Mouse (Mus musculus) monocyte, adult 5-6 weeks (primary cell): ENCODE results near the gene Klf6. TPM values are rescaled to one million over a fixed set of nuclear protein-coding genes. Genes with fewer than 3 reads are reported as not detected.

ENCODE experiments used
- ATAC-seq: fragments of 153-309, 156-312 bp; replicated peaks from 2 replicates; pipeline ENCODE4 v1.8.0; 2017; ENCODE audit warnings: mild to moderate bottlenecking; ENCODE audit not compliant: low TSS enrichment, insufficient number of reproducible peaks, severe bottlenecking, poor library complexity, low FRiP score
- total RNA-seq: library from RNA; stranded (forward); fragments of 200-1000, 200-491, 200-594 nt; gene quantifications from 3 replicates; pipeline ENCODE4 v1.2.3, GENCODE M21; 2017

Klf6 gene
- 457 to 663 TPM (median 525 TPM) in 3 replicates for total RNA-seq

DNA sequence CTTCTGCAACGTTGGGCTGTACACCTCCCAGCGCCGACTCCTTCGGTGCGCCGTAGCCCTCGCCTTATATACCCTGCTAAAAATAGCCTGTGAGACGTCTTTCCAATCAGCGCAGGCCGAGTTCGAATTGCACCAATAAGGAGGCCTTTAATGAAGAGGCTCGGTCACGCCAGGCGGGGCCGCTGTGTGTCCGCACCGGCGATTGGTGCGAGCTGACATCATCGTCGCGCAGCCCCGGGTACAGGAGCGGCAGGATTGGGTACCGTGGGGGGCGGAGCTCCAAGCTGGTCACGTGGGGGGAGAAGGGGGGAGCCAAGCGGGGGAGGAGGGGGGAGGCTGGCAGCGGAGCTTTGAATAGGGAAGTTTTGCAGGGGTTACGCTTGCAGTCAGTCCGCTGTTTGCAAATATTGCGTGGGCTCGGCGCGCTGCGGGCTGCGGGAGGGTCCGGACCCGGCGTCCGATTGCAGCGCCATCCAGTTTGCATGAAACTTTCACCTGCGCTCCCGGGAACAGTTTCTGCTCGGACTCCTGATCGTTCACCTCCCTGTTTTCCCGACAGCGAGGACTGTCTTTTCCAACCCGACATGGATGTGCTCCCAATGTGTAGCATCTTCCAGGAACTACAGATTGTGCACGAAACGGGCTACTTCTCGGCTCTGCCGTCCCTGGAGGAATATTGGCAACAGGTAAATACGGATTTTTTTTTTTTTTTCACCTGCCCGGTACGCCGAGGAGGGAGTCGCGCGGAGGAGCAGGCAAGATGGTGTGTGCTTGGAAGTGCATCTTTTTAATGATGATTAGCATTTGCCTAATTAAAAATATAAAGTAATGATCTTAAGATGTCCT lies at the start of gene Klf6:
Klf6 (plus strand) TSS at position 326 of the 846 bp plus-strand sequence.
- ATAC-seq, result peak; percentile 81

DNA sequence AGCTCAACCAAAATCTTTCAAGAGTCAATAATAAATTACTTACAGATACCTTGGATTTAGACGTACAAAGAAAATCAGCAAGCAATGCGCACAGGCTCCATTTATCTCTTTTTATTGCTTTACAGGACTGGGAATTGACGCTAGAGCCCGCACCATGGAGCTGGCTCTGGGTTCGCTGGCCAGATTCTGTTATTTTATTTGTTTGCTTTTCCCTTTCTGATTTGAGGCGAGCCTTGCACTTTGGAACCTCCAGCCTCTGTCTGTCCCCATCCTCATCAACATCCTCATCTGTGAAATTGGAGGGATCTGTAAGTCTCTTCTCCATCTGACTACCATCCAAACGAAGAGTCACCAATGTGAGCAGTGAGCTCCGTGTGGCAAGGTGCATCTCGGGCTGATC lies 47.8 kb upstream of the Klf6 start:
- ATAC-seq, result no peak

GRCm38 (mm10) chr13:5817250-5817649 lies 44.0 kb upstream of the Klf6 start:
- ATAC-seq, result no peak

GRCm38 (mm10) chr13:5819173-5819572 lies 42.1 kb upstream of the Klf6 start:
- no peak for ATAC-seq

DNA sequence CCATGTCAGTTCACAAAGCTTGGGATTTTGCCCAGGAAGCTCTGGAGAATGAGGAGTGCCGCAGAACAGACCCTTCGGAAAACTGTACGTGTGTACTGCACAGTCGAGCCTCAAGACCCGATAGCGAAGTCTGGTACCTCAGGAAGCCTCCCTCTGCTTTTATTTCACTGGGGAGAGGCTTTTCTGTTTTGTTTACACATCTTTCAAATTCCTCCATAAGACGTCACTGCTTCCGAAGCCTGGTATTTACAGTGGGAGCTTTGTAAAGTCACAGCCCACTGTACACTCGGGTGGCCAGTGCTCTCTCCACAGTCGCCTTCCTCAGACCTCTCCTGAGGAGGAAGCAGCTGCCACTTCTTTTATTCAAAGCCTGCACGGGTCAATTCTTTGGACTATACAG lies 38.7 kb upstream of the Klf6 start:
- ATAC-seq, result no peak

DNA sequence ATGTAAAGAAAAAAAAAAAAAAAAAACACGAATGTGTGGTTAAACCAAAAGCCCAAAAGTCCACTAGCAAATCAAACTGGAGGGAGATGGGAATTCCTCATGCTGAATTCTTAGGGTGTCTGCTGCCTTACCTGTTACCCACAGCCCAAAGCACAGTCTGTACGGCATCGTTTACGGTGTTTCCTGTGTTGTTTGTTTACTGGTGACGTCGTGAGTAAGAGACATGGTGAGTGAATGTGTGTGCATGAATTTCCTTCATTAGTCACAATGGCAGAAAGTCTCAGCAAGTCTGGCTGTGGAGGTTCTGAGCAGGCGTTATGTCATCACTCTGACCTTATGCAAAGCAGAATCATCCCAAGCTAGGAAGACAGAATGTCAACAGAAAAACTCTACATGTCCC lies 38.1 kb upstream of the Klf6 start:
- no peak for ATAC-seq

GRCm38 (mm10) chr13:5824189-5824815 lies 37.0 kb upstream of the Klf6 start:
- ATAC-seq, result no peak

- no peak for ATAC-seq
These were observed 35.0 kb upstream of the Klf6 start for GRCm38 (mm10) chr13:5826170-5826827.

GRCm38 (mm10) chr13:5831976-5832375 lies 29.3 kb upstream of the Klf6 start:
- ATAC-seq, result no peak

DNA sequence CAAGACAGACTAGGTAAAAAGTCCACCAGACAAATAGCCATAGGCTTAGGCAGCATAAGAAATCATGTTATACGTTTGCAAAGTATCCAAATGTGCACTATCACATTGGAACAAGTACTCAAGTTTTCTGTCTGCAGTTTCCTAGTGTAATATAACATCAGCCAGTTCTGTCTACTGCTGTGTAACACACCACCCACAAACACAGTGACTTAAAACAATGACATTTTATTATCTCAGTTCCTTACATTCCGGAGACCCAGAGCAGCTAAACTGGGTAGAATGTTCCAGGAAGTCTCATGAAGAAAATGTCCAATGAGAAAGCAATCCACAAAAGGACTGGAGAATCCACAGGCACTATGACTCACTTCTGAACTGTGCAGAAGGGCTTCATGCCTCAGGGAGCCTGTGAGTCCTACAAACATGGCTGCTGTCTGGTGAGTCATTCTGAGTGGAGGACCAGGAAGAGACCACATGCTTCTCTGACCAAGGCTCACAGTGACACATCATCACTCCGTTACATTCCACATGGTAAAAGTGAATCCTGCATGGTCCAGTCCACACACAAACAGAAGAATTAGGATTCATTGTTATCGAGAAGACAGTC lies 24.0 kb upstream of the Klf6 start:
- no peak for ATAC-seq

DNA sequence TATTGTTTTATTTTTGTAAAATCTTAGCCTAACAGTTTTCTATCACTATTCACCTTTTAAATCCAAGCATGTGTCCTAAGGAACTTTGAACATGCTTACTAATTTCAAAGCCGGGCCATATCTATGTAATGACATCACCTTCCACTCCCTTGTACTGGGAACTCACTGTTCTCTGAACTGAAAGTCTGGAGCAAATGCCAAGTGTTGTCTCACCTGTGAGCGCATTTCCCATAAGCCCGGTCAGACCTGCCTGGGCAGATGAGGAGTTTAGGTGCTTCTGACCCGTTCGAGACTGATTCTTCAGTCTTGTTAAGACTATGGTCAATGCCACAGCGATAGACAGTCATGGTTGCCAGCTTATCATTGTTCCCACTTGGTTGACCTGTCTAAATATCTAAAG lies 19.9 kb upstream of the Klf6 start:
- no peak for ATAC-seq

- ATAC-seq, result no peak
These were observed 18.4 kb upstream of the Klf6 start for GRCm38 (mm10) chr13:5842911-5843310.

GRCm38 (mm10) chr13:5843829-5844228 lies 17.5 kb upstream of the Klf6 start:
- no peak for ATAC-seq

DNA sequence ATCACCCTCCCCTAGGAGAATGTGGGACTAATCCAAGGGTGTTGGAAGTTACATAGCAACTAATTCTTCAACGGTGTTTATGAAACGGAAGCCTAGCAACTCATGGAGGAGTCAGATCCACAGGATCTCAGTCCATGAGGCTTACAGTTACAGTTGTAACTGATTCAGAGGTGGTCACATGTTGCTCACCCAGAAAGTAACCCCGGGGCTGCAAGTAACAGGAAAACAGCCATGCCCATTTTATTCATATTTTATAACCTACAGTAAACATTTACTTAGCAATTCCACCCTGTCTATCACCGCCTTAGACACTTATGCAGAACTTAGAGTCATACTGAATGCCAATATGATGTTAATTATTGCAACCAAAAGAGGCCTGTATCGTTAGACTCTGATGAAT lies 16.9 kb upstream of the Klf6 start:
- ATAC-seq, result no peak

- ATAC-seq, result peak; percentile 58
These were observed 16.1 kb upstream of the Klf6 start for GRCm38 (mm10) chr13:5845161-5845590.

- ATAC-seq, result peak; percentile 91
These were observed 15.7 kb upstream of the Klf6 start for GRCm38 (mm10) chr13:5845605-5846004.

DNA sequence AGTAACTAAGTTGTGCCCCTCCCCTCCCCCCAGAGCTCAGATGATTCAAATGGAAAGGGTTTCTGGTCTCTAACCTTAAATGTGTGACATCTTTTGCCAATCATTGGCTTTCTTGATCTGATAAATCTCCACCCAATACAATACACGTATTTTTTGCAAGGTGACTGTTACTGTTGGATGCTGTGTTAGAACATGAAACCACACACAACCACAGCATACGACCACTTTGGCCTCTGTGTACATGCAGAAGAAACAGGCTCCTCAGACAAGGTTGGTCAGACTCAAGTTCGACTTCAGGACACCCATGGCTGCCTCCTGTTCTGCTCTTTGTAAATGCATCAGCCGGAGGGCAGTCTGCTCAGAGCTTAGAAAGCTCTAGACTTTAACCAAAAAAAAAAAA lies 14.4 kb upstream of the Klf6 start:
- peak; percentile 25; the same call in 1 of the 2 replicates for ATAC-seq

DNA sequence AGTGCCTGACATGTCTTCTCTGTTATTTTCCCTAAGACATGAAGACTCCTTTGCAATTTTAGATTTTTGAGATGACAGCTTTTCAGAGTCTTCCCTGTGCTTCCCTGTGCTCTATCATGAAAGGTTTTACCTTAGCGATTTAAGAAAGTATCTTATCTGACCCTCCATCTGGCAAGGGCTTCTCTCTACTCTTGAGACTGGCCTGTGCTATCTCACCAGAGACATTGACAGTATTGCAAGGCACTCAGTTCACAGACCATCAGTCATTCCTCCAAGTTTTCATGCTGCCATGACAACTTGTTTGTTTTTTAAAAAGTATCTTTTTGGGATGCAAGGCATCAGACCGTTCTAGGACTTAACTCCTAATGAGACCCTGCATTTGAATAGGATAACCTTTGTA lies 13.5 kb upstream of the Klf6 start:
- no peak for ATAC-seq

- peak; percentile 15; the same call in 1 of the 2 replicates for ATAC-seq
These were observed 578 bp upstream of the Klf6 start for GRCm38 (mm10) chr13:5860651-5861156.
